Mouse (Mus musculus) adipocyte (in vitro differentiated cells): Measurements from ENCODE around the gene Ifitm10.
"Not testable (repeated sequence)": the region's sequence is repeated elsewhere in the genome, so short reads cannot be mapped to it uniquely, and the experiment has no call there.

Source experiments
- DNase-seq: peaks from one replicate; pipeline ENCODE4 v3.0.0-alpha.2; 2016; ENCODE audit warnings: low spot score

Gene Ifitm10

DNA sequence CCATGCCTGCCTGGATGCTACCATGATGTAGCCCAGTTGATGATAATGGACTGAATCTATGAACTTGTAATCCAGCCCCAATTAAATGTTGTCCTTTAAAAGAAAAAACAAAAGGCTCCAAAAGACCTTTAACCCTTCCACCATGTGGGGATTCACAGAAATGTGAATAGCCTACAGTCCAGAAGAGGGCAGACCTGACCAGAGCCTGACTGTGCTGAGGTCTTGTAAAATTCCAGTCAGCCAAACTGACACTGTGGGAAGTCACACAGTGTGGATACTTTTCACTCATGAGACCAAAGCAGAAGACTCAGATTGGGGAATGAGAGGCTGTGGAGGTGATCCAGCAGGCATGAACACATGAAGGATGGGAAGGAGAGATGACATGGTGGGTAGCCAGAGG is 12.8 kb downstream of the Ifitm10 start:
- DNase-seq = no peak

DNA sequence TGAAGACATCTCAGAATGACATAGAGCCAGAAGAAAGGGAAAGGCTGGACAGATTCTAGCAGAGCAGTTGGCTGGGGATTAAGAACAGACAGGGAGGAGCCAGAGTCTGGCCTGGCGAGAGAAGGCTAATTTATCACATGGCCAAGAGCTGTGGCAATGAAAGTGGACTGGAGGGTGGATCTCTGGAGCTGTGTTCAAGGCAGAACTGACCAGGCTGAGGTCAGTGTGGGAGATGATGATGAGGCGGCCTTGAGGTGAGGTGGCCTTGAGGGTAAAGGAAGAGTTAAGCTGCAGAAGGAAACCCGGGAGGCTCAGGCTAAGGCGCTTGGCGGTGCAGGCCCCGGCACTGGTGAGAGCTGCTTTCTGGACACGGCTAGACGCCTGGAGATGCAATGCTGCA is 14.4 kb downstream of the Ifitm10 start:
- DNase-seq = peak; percentile 14

DNA sequence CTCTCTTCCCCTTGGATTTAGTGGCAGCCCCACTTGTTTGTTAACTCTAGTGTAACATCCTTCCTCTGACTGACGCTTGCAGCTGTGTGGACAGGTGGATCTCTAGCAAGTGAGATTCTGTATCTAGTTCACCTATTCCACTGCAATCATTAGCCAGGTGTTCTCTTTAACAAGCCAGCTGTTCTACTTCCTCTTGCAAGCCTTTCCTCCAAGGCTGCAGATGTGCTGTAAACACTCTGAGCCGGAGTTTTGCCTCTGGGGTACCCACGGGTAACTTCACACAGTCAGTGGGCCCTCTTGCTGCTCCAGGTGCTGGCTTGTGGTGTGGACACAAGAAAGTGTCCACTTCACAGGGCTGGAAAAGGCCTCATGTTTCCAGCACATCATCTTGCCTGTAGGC is 16.0 kb downstream of the Ifitm10 start:
- DNase-seq = no peak

DNA sequence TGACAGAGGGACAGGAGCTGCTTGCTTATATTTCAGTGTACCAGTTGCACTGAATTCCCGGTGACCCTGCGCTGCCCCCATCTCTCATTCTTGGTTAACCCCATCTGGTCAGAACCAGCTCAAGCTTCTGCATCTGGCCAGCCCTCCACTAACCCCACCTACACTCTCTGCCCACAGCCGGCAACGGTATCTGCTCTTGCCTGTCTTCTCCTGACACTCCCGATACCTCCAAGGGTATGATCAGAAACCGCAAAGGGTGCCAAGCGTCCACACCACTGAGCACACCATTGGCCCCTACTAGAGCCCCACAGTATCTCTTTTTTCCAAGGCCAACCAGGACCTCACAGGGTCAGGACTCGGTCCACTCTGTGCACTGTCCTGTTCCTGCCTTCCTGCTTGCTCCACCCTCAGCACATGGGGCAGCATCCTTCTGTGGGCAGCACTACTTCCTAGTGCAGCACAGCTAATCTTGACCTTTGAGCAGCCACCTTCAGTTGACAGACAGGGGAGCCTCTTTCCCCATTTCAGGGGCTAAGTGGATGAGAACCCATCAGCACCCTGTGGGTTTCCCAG is 18.8 kb downstream of the Ifitm10 start:
- DNase-seq = no peak

DNA sequence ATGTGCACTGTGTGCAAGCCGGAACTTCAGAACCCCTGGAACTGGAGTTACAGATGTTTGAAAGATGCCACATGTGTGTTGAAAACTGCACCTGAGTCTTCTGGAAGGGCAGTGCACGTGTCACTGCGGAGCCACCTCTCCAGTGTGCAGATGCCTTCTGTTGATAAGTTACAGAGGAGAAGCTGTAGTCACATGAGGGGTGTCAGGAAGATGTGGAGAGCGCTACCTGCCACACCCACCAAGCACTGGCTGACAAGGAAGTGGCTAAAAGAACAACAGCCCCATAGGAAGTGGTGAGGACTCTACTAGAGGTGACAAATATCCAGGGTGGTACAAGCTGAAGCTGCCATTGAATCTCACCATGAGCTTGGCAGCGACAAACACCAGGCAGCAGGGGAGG is 19.7 kb downstream of the Ifitm10 start:
- no peak for DNase-seq

DNA sequence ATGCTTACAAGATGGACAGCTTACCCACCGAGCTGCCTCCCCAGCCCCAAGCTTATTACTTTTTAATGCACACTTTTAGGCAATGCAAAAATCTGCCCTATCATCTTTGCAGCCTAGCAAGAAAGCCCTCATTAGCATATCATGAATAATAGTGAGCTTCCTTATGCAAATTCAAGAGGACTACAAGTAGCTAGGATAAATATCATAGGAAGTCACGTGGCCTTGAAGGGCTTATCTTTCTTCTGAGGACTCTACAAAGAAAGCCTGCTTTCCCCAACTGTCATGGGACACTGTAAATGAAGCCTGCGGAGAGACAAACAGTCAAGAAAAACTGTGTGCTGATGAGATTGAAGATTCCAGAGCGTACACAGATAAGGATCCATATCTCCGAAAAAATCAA is 22.0 kb downstream of the Ifitm10 start:
- DNase-seq = no peak

DNA sequence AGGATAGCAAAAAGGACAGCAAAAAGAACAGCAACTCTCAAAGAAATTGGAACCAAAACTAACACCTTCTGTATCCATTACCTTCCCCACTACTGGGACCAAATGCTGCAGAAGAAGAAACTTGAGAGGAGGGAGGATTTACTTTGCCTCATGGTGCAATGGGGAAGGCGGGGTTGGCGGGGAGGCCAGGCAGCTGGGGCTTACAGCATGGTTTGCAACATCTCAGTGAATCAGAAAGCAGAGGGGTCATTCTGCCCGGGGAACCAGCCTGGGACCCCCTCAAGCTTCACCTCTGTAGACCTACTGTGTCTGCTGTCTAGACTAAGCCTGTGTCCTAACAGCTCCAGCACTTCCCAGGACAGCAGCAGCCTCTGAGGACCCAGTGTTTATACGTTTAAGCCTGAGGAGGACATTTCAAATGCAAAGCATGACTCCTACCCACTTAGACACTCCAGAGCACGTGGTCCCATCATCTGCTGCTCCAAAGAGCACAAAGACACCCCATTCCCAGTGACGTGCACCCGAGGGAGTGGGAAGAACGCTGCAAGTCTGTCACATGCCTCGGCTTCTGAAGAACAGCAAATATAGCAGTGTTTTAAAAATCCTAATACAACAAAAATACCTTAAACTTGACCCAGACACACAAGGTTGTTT is 24.1 kb downstream of the Ifitm10 start:
- peak; percentile 15 for DNase-seq

DNA sequence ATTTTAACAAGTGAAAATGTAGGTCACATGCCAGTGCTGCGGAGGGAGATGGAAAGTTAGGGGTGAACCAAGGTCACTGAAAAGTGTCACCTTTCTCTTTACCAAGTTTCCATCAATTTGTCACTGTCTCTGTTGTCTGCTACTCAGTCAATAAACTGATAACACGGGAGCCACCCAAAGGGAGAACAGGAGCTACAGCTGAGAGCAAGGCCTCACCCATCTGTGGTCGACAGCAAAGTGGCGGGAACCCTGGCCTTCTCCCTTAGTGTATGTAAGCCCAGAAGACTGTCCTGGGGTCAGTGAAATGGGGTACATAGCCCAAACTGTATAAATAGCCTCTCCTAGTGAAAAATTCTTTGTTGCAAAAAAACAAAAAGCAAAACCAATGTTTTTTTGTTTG is 26.0 kb downstream of the Ifitm10 start:
- no peak for DNase-seq

DNA sequence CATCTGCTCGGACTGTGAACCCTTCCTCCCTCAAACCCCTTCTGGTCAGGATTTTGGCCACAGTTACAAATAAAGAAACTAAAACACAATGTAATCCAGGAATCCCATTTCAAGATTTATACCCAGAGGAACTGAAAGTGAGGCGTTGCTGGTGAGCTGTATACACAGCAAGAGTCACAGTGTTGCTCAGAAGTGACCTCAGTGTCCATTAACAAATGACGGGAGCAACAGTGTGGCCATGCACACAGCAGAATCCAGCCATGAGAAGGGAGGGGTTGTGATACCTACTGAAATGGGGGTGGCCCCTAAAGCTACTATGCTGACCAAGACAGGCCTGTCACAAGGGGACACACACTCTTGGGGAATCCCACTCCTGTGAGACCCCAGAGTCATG is 31.3 kb downstream of the Ifitm10 start:
- no peak for DNase-seq

DNA sequence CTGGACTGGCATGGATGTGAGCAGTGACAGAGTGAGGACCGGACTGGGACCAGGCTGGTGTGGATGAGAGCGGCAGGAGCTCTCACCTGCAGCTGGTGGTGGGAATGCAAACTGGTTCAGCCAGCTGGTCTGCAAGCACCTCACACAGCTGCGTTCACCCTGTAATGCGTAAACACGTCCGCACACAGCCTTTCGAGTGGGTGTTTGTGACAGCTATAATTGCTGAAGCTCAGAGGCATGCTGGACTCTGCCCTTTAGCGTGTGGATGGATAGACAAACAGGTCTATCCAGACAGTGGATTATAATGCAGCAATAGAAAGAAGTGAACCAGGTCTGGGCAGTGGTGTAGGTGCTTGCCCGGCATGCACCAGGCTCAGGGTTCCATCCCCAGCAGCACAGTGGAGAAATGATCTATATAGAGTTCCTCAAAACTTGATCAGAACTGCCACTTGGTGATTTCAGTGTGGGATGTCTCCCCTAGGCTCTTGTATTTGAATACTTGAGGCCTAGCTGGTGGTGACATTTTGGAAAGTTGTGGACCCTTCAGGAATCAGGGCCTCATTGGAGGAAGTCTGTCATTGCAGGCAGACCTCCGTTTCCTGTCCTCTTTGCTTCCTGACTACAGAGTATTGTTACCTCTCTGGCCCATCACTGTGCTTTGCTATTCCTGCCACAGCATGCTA is 31.8 kb downstream of the Ifitm10 start:
- no peak for DNase-seq

DNA sequence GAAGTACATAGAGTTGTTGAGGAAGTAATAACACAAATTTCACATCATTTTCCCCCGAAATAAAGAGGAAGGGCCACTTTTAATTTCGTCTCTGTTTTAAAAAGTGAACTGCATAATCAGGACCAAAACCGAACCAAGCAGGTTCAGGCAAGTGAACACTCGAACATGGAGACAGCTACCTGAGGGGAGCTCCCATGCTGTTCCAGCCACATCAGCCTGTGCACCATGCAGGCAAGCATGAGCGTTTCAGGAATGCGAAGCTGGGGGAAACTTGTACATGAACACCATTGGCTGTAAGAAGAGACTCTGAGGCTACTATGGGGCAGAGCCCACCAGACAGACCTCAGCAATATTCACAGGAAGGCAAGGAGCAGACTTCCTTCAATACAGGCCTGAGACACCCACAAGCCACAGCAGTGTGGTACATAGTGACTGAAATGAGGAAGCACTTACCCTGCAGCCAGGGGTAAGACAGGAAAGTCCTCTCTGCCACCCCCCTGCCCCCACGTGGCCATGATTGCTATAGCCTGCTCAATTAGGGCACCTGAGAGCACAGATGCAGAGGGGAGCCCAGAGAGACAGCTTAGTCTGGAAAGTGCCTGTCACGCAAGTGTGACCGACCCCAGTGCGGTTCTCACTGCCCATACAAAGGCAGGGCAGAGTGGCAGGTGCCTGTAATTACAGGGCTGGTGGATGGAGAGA is 33.1 kb downstream of the Ifitm10 start:
- no peak for DNase-seq

DNA sequence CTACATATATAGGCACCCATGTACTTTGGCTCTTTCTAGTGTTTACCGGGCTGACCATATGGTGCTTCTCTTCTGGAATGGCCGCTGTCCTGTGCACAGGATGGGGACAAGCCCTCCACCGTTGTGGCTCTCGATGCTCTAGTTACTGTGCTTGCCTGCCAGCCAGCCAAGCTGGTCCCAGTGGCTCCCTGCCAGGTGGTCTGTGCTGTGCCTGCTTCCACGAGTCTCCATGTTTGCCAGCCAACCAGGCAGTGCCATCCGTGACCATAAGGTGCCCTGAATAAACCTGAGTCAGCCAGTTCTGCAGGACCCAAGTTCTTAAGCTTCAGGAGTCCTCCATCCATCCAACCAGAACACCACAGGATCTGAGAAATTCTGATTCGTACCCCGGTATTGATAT is 38.4 kb downstream of the Ifitm10 start:
- no peak for DNase-seq

DNA sequence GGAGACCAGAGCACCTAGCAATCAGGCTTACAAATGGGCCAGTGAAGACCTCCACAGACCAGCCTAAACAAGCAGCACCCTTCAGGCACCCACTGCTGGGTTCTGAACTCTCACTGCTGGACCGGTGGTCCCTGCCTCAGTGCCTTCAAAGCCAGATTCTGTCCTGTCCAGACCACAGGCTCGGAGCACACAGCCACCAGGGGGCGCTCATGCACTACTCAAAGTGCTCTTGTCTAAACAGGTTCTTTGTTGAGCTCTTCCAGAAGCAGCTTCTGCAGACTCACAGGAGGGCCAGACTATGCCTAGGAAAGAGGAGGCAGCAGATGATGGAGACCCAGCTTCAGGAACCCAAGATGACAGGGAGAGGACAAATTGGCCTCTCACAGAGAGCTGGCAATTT is 39.3 kb downstream of the Ifitm10 start:
- peak; percentile 82 for DNase-seq

DNA sequence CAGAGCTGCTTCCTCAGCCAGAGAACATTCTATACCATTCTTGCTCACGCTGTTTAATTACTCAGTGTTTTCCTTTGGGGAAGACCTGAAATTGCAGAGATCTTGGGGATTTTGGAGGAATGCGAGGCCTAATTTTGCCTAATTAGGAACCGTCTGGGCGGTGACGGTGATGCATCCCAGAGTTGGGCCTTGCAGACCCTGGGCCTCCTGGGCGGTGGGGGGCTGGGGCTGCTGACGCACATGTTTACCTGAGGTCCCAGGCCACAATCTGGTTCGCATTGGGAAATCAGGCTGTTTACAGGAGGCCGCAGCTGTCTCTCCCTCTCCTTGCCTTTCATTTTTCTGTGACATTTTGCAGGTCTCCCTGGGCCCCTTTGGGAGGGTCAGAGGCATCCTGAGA is 40.8 kb downstream of the Ifitm10 start:
- not testable (repeated sequence) for DNase-seq

DNA sequence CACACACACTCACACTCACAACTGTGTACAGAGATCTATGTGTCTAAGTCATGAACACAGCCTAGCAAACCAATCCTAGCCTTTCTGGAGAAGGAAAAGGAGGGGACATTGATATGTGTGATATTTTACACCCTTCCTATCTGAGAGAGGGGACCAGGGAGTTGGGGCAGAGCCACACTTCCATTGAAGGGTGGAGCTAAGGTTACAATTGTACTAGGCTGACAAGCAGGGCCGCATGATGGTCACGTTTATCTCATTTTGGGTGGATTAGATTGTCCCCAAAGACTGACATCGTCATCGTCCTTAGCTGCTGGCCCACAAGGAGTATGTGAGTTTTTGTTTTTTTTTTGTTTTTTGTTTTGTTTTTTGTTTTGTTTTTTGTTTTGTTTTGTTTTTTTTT is 42.3 kb downstream of the Ifitm10 start:
- no peak for DNase-seq

DNA sequence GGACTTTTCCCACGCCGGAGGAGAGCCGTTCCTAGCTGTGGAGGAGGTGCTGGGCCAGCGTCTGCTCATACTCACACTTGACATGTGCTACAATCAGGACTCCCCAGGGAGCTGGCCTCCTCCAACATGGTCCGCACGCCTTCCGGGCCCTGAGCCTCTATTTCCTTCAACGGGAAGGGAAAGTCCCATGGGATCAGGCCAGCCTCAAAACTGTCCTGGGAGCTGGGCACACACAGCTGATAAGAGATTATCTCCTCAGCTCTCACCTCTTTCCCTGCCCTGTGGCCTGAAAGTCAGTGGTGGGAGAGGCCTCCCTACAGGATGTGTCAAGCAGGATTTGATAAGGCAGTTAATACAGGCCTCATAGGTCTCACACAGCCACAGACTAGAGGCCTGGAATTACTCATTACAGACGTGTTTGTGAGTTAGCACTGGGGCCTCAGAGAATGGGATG is 43.3 kb downstream of the Ifitm10 start:
- DNase-seq = no peak

DNA sequence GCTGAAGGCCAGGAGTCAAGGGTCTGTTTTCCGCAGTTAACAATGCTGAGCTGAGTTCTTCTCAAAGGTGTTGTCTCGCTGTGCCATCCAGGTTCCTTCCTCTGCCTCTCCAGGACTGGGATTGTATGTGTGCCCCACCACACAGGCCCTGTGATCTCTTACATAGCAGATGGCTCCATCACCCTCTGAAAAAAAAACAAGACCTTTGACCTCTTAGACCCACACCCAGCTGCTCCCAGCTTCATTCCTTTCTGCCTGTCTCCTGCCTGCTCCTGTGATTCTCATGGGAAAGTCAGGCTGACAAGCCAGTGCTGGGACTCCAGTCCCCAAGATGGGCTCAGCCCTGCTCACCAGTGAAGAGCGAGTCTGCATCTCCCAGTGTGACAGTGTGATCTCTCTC is 45.0 kb downstream of the Ifitm10 start:
- no peak for DNase-seq

DNA sequence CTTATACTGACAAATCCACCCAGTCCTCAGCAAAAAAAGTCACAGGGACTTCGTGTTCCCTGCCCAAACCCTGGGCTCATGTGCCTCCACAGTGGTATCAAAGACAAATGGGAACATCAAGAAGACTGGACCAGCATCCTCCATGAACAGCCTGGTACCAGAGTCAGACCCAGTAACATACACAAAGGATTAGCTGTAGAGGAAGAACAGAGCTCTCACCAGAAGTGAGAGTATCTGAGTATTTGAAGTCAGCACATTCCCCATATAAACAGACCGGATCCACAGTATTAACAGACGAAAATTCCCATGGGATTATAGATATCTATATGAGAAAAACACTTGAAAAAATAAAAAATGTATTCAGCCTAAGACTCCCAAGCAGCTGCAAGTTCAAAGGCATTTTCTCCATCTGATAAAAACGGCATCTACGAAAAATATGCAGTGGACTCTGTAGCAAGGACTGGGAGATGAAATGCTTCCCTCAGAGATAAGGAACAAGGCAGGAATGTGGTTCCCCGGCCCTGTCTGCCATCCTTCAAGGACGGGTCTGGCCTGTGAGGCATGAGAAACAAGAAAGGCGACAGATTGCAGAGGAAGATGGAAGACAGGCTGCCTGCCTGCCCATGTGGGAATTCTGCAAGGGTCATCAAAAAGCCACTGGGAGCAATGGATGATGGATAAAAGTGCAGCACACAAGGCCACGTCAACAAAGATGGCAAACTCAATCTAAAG is 46.7 kb downstream of the Ifitm10 start:
- no peak for DNase-seq

DNA sequence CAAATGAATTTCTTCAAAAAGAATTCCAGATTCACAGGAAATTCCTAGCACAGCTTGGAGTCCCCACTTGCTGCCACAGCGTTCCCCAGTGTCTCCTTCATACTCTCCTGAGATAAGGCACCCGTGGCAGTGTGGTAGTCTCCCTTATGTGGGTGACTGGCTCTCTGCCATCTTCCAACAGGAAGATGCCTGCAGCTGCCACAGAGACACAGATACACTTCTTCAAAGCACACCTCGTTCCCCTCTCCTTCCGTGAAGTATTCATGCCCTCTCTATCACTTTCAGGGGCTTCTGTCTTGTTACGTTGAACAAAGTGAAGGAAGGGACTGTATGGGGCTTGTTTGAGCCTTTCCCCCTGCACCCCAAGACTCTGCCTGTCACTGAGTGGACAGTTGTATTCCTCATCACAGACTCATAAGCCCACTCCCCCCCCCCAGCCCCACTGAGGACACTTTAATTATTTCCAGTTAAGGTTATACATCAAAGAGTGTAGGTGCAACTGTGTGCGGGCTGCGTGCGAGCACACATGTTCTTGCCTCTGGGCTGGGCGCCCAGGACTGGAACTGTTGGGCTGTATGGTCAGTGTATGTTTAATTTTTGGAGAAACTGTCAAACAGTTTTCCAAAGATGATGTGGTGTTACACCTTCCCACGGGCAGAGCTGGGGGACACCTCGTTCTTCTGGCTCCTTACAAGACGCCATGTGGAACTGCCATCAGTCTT is 50.0 kb downstream of the Ifitm10 start:
- DNase-seq = no peak

DNA sequence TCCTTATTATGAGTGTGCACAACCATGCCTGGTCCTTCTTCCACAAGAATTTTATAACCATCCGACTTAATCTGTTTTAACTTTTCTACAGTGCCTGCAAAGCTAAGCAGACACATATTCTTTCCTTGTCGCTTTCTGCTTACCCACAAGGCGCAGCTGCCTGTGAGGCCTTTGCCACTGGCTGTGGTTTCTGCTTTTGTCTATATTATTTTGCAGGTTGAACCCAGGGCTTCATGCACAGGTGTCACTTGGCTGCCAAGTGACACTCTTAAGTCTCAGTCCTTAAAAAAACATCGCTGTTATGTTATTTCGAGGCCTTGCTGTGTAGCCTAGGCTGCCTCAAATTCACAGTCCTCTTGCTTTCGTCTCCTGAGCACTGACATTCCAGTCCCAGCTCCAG is 50.9 kb downstream of the Ifitm10 start:
- DNase-seq = no peak

DNA sequence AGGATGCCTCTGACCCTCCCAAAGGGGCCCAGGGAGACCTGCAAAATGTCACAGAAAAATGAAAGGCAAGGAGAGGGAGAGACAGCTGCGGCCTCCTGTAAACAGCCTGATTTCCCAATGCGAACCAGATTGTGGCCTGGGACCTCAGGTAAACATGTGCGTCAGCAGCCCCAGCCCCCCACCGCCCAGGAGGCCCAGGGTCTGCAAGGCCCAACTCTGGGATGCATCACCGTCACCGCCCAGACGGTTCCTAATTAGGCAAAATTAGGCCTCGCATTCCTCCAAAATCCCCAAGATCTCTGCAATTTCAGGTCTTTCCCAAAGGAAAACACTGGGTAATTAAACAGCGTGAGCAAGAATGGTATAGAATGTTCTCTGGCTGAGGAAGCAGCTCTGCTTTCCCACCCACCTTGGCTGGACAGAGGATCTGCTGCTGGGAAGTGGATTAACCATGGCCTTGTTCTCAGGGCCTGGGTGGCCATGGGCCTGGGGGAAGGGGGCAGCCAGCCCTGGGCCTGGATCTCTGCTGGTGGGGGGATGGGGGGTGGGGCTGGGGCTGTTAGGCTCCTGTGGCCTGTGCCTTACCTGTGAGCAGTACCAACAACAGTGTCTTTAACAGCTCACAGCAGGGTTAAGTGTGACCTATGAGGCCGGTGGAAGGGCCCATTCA is 51.8 kb downstream of the Ifitm10 start:
- not testable (repeated sequence) for DNase-seq
